Mouse (Mus musculus) embryo, embryonic 9.5 days (tissue): Measurements from ENCODE around the gene Ppp1r12b.
A peak's percentile ranks its signal among the peaks of the same experiment; 100 is the strongest.

Experiments used
- DNase-seq: peaks from one replicate; pipeline ENCODE4 v3.0.0-alpha.2; 2017; ENCODE audit errors: extremely low spot score

Gene Ppp1r12b

DNA sequence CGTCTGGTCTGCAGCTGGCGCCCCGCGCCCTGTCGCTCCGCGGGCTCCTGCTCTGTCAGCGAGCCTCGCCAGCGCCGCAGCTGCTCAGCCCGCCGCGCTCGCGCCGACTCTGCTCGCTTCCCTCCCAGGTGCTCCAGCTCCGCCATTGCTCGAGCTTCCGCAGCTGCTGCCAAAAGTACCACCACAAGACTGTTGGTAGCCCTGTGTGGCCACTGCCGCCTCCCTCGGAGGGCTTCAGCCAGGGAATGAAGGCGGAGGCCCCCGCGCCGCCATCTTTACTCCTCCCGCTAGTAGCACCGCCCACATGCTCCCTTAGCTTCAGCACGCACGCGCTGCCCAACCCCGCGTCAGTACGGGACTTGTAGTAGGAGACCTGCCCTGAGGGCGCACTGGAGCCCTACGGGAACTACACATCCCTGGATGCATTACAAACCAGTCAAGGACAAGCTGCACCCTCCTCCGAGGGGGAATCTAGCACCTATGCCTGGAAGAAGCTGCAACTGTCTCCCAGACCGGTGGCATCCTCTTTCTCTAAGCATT lies at the start of gene Ppp1r12b:
Gene Ppp1r12b, minus strand, starts transcription at position 306 of the 540 bp plus-strand sequence.
- peak; percentile 92 for DNase-seq

DNA sequence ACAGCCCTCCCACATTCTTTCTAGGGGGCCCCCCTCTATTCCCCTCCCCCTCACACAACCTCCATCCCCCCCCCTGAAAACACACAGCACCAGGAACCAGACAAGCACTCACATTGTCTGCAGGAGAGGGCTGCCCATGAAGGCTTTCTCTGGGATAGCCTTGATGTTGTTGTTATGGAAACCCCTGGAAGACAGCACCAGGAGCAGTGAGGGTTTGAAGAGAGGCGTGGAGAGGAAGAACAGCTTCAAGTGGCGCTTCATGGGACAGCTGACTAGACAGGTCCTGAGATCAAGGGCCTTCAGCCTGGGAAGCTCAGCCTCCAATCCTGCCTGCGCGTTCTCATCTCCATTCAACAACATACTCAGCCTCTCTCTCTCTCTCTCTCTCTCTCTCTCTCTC lies 47.6 kb upstream of the Ppp1r12b start:
- no peak for DNase-seq

DNA sequence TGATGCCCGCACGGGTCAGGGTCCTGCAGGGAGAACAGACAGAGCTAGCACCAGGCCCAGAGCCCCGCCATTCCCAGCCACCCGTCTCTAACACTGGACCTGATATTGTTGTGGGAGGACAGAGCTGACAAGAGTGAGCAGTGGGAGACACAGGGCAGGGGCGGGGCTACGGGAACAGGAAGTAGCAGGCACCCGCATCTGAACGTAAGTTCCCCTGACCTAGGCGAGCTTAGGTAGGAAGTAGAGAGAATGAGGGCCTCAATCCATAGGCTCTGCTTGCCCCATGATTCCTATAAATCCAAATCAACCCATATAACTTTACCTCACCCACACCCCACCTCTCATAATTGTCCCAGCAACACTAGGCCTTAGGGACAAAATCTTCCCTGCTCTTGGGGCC lies 44.8 kb upstream of the Ppp1r12b start:
- DNase-seq: no peak

DNA sequence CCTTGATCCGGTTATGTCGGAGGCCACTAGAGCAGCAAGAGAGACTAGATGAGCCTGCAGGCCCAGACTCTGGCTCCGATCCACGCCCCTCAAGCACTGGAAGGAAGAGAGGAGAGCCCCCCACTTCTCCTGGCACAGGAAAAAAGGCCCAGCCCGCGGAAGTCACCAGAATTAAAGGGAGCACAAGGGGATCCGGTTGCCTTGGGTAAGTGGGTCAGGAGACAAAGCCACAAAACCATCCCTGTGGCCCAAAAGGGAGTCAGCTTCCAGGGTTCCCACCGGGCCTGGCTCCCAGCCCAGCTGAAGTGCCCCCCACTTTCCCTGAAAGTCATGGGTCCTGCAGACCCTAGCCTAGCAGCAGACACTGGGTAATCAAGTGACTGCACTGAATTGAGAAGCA lies 42.5 kb upstream of the Ppp1r12b start:
- no peak for DNase-seq

DNA sequence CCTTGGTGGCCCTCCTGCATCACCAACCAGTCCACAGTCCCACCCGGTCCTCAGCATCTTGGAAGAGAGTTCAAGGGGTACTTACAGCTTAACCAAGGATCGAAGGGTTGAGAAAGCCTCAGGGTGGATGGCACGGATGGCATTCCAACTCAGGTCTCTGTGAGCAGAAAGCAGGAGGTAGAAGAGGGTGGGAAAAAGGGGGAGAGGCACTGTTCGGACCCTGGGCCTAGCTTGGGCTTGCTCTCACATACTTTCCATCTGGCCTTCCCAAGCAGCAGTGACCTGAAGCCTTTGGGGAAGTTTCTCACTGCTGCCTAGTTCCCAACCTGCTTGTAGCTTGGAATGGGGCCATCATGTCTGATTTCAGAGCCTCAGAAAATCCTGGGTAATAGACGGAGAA lies 41.8 kb upstream of the Ppp1r12b start:
- no peak for DNase-seq

DNA sequence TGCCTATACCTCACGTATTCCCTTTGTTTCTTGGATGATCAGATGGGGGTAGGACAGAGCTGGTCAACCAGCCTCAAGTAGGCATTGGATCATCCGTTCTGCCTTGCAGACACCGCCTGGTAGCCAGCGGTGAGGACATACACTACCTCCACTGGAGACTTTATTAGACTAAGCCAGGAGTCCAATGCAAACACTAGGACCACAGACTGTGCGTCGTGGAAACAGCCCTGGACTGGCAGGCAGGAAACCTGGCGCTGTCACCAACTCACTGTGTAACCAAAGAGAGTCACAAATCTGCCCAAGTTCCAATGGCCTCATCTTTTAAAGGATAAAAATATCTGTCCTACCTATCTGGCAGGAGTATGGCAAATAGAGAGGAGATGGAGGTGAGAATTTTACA lies 40.7 kb upstream of the Ppp1r12b start:
- no peak for DNase-seq

DNA sequence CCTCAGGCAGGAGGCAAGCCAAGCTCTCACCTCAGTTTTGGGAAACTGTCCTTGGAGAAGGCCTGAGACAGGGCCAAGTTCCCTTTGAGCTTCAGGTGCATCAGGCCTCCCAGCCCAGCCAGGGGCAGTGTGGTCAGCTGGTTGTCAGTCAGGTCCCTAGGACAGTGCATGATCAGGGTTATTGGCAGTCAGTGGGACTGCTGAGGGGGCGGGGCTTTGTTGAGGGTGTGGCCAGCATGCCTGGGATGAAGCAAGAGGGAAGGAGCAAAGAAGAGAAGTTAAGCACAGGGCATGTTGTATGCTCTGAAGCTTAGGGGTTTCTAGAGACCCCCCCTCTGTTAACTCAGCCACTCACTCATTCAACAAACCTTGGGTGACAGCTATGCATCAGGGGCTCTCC lies 40.2 kb upstream of the Ppp1r12b start:
- DNase-seq: no peak

DNA sequence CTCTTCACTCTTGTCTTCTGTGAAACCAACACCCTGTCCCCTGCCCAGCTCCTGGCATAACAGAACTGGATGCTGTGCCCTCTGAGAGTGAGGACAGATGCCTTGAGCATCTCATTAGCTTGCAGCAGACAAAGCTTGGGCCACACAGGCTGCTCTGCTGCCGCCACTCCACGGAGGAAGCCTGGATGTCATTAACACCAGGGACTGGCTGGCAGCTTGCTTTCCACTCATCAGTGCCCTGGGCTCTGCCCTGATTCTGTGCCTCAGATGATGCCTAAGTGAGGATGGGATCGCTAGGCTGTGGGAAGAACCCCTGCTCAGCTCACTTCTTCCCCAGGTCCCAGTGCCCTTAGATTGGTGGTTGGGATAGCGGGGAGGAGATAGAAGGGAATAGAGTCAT lies 39.7 kb upstream of the Ppp1r12b start:
- no peak for DNase-seq

DNA sequence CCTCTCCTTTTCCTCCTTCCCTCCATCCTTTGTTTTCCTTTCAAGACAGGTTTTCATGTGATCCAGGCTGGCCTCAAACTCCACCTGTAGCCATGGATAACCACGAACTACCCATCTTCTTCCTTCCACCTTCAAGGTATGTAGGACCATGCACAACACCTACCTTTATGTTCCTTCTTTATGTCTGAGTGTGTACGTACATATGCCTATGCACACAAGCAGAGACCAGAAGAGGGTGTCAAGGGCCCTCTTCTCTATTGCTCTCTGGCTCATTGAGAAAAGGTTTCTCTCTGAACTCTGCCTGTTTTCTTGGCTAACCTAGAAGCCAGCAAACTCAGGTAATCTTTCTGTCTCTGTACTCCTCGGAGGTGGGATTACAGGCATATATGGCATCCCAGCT lies 39.0 kb upstream of the Ppp1r12b start:
- DNase-seq: no peak

DNA sequence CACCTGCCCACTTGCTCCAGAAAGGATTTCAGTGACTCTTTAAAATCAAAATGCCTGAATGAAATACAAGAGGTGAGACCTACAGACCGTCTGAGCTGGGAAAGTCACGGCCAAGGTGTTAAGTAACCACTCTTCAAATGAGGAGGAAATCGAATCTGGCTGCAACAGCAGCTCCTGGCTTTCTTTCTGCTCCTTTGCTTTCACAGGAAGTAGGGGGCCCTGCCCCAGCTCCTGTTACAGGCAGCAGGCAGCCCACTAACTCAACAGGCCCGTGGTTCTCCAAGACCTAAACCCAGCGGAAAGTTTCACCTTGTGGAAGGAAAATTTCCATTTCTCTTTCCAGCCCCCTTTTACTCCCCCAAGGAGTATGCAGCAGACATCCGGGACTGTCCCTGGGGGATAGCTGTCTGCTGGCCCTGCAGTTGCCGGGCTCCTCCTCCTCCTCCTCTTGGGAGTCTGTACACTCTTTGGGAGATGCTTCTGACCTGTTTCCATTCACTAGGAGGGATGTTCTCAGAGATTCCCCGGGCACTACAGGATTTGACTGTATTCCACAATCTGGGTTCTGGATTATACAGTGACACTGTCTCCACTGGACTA lies 36.4 kb upstream of the Ppp1r12b start:
- no peak for DNase-seq

DNA sequence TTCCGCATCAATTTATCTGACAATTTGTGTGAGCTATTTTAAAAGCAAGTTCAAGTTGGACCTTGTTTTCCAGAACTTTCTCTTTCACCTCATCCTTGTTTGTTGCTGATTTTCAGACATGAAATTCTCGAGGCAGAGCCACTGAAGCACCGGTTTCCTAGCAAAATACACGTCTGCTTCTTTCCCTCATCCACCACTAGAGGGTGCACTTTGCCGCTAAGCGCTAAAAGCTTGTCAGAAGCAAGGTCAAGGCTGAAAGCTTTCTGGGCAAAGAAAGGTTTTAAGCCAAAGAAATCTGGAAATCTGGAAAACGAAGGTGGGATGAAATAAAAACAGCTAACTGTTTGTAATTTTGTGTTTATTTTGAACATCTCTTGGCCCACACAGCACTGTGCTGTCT lies 33.6 kb upstream of the Ppp1r12b start:
- peak; percentile 77 for DNase-seq

DNA sequence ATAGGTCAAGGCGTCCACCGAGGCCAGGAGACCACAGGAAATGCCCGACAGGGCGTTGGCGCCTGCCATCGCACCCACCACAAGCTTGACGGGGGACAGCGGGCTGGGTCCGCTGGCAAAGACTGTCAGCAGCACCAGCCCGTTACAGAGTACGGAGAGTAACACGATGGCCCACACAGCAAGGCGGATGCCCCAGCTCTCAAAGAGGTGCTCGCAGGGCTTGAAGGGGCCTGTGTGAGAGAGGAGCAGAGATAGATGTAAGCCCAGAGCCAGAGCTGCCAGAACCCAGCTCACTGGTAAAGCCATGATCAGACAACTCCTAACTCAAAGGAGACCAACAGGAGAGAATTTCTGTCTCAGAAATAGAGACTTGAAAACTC lies 32.2 kb upstream of the Ppp1r12b start:
- DNase-seq: no peak

DNA sequence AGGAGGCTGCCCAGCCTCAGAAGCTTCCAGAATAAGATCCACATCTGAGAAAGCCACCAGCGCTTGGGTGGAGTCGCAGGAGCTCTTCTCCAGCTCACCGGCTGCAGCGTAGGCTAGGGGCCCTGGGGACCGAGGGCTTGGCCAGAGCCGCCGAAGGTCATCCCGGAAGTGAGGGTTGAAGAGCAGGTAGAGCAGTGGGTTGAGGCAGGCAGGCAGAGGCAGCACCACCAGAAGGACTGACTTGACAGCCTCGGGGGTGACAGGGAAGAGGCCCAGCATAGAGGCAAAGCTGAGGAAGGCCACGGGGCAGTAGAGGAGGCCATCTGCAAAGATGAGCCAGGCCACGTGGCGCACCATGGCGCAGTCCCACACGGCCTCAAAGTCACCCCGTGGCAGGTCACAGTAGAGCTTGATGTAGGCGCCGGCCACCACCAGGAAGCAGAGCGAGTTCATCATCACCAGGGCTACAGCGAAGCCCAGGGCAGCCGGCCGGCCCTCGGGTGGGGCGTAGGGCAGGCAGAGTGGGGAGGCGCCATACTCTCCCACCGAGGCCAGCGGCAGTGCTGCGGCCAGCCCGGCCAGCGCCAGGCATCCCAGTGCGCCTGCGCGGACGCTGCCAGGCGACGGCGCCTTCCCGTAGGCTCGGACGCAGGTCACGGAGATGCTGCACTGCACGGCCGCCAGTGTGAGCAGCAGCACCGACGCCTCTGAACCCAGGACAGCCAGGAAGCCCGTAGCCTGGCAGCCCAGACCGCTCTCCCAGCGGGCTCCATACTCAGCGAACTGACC lies 31.6 kb upstream of the Ppp1r12b start:
- peak; percentile 78 for DNase-seq

DNA sequence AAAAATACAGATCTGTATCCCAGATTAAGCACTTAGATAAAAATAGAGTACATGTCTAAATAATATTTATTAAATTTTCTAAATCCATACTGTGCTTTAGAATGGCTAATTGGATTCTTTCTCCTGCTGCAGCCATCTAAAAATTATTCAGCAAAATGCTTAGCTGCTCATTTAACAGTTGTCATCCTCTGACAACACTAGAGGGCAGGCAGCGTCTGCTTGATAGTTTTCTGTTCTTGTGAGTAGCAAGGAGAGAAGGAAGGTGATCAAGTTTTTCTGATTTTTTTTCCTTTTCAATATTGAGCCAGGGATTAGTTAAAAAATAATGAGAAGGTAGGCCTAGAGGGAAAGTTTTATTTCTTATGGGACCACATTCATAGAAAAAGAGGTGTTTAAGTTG lies 17.2 kb upstream of the Ppp1r12b start:
- DNase-seq: no peak

DNA sequence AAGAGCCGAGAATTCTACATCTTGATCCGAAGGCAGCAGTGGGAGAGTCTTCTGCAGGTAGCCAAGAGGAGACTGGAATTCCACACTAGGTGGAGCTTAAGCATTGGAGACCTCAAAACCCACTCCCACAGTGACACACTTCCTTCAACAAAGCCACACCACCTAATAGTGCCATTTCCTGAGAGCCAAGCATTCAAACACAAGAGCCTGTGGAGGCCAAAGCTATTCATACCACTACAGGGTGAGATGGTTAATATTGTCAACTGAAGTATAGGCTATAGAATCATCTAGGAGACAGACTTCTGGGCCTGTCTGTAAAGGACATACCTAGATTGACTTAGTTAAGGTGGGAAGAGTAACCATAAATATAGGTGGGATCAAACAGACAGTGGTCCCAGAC lies 9.7 kb upstream of the Ppp1r12b start:
- no peak for DNase-seq

DNA sequence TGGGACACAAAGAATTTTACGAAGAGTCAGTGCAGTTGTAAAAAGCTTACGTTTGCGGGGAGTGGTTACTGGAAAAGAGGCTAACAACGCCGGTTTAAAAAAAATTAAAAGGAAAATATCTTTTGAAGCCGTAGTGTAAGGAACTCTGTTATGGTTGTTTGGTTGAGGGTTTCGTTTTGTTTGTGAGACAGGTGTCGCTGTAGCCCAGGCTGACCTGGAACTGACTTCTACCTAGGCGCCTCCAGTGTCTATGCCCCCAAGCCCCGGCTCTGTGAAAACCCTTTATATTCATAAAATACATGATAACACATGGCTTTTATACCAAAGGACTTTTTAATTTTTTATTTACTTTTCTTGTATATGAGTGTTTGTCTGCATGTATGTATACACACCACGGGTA lies 7.1 kb upstream of the Ppp1r12b start:
- DNase-seq: no peak

DNA sequence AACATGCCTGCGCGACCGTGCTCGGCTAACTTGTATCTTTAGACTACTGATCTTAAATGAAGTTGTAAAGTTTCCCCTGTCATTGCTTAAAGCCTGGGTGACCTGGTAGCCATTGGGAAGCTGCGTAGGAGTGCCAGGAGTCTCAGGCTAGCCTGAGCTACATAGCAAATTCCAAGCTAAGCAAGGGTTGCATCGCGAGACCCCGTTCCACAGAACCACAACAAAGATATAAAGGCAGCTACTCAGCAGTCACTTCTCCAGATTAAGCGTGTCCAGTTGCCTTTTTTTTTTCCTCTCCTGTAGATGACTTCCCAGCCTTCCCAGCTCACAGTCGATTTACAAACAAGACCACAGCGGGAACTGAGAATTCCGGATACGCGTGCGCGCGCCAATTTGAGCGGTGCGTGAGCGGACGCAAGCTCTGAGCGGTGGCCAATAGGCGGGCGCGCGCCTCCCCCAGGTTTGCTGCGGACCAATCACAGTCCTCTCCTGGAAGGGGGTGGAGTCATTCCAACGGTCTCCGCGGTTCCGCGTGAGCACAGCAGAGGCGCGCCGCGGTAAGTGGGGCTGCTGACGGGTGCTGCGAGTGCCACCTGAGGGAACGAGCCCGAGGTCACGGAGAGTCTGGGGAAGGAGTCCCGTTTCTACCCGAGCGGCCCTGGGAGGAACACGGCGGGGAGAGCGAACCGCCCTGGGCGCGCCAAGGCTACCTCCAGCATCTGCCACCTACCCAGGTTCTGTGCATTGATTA lies 6.5 kb upstream of the Ppp1r12b start, which contains the start of gene Ube2t:
Gene Ube2t, plus strand, starts transcription at position 513 of the 751 bp plus-strand sequence.
- peak; percentile 95 for DNase-seq

DNA sequence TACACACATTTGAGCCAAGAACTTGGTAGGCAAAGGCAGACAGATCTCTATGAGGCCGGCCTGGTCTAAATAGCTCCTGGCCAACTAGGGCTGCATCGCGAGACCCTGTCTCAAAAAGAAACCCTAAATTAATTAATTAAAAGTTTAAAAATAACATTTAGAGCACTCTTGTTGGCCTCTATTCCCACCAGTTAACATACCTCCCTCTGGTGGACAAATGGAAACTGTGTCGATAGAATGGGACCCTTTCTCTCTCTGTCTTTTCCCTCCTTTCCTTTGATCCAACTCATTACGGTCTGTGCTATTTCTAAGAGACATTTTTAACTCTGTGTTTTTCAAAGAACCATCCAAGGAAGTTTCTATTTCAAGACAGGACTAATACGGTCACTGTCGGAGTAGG lies 4.9 kb upstream of the Ppp1r12b start:
- DNase-seq: no peak

DNA sequence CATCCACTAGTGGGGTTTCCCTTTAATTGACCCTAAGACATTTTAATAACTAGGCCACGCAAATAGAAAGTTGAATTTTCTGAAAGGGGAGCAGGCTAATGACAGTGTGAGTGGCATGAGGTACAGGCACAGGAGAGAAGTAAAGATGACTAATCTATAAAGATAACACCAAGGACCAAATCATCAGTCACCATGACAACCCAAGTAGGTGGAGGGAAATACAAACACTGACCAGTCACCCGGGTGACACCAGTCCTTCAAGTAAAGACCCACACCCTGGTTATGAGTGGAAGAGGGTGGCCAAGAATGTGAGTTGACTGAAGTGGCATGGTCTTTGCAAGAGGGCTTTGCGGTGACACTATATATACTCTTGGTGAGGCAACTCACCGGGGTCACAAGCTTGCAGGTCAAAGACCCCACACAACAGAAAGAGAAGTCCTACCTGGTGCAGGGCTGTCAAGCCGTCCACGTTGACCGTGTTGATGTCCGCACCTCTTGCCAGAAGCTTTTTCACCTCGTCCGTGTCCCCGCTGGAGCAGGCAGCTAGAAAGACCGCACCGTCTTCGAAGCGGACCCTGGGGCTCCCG lies 599 bp downstream of the Ppp1r12b start:
- DNase-seq: peak; percentile 15

DNA sequence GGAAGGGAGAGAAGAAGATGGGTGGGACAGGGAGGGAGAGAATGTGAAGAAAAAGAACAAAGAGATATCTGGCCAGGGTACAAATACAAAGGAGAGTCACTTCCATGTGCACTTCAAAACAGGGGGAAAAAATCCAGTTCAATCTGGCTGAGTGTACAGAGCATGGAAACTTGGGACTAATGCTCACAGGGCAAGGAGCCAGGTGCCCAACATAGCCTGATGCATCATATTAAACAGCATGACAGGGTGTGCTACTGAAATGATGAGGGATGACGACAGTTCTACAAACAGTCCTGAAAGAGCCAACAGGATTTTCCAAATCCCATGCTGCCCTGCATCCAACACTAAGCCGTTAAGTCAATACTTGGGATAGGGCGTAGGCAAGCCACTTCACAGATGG lies 5.8 kb downstream of the Ppp1r12b start:
- DNase-seq: no peak

DNA sequence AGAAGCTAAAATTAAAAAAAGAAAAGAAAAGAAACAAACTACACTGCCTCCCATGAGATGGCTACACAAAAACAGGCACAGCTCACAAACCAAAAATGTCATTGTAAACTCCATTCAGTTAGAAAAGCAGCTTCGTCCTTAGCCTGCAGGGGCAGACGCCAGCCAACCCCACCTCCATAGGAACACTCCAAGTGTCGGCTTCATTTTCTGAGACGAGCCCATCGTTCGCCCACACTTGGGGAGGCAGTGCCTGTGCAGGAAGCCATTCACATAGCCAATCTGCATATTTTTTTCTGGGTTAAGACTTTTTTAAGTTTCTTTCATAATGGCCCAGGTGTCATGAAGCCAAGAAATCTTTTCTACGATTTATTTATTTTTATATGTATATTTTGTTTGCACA lies 8.2 kb downstream of the Ppp1r12b start:
- no peak for DNase-seq

DNA sequence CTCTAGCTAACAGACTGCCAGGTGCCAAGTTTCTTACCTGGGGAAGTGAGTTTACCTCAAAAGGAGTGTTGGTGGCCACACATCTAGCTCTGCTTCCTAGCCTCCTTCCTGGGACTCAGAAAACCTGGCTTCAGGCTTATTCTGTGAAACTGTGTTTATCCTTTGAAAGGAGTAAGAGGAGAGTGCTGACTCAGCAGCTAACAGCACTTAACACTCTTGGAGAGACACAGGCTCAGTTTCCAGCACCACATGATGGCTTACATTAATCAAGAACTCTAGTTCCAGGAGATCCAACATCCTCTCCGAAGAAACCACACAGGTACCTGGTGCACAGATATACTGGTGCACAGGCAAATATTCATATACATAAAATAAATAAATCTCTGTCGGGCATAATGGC lies 12.8 kb downstream of the Ppp1r12b start:
- no peak for DNase-seq
